Mouse (Mus musculus) retina, adult 2 months (tissue): ENCODE results near the gene Zfp280b.
"Not testable (repeated sequence)": the region's sequence is repeated elsewhere in the genome, so short reads cannot be mapped to it uniquely, and the experiment has no call there.

Experiments
- DNase-seq: peaks from one replicate; pipeline ENCODE4 v3.0.0-alpha.2; 2012; ENCODE audit warnings: low read depth, low spot score

Zfp280b gene

GRCm38 (mm10) chr10:76032402-76033118, at the start of gene Zfp280b:
TSS of gene Zfp280b (plus strand) at chr10:76032650.
- DNase-seq, result peak; percentile 80

- DNase-seq, result no peak
Measured at GRCm38 (mm10) chr10:75990430-75991042, 41.9 kb upstream of the Zfp280b start.

DNA sequence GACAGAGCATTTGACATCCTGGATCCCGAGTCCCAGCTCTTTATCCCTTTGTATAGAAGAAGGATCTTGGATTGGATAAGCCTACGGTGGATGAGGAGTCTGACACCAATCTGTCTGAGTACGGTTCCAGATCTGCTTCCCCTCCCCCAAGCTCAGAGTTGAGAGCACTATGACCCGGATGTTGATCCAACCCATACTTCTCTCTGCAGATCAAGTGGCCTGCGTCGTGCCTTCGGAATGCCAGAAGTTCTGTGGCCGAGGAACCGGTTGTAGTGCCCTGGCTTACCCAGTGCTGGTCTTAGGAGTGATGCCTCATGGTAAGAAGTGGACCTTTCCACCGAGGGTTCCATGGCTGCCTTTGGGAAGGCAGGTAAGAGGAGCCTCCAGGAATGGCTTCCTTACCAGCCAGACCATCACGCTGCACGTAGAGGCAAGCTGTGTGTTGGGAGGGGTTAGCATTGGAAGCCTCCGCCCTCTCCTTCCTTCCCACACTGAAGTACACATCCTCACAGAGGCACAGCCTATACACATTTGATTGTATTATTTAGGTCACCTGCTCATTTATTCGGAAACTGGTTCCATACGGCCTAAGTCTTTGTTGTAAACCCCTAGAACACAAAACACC, 38.7 kb upstream of the Zfp280b start:
- no peak for DNase-seq

DNA sequence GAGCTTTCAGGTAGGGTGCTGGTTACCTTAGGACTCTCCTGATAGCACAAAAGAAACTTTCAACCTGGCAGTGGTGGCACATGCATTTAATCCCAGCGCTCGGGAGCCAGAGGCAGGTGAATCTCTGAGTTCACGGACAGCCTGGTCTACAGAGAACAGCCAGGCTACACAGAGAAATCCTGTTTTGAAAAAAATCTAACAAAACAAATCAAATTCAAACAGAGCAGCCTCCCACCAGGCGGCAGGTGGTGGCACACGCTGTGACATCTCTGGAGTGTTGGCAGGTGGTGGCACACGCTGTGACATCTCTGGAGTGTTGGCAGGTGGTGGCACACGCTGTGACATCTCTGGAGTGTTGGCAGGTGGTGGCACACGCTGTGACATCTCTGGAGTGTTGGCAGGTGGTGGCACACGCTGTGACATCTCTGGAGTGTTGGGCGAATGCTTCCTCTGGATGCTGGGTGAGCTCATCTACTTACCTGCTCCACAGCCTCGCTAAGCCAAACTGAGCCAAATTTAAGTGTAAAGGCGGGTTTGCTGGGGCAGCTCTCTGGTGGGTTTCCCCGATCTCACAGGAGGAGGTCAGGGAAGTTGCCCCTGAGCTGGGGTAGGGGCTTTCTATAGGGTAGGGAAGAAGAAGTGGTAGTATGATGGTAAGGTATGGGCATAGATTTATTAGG, 37.8 kb upstream of the Zfp280b start:
- not testable (repeated sequence) for DNase-seq

- no peak for DNase-seq
Measured at GRCm38 (mm10) chr10:75995463-75995862, 37.0 kb upstream of the Zfp280b start.

GRCm38 (mm10) chr10:75996315-75996714, 36.1 kb upstream of the Zfp280b start:
- DNase-seq, result no peak

GRCm38 (mm10) chr10:76001160-76001559, 31.3 kb upstream of the Zfp280b start:
- no peak for DNase-seq

GRCm38 (mm10) chr10:76002101-76002521, 30.3 kb upstream of the Zfp280b start:
- DNase-seq, result no peak

DNA sequence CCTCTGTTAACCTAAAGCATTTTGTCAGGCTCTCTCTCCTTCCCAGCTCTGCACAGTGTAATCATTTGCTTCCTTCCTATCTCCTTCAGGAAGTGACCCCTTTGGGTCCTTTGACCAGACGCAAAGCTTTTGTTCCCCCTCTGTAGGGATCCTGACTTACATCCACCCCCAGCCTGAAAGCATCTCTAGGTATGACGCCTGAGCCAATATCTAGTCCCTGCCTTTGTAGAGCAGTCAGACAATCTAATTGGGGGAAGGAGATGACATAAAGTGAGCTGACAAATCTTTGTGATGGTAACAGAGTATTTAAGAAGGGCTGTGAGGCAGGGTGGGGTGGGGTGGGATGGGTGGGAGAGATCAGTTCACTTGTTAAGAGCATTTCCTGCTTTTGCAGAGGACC, 29.8 kb upstream of the Zfp280b start:
- DNase-seq, result no peak

DNA sequence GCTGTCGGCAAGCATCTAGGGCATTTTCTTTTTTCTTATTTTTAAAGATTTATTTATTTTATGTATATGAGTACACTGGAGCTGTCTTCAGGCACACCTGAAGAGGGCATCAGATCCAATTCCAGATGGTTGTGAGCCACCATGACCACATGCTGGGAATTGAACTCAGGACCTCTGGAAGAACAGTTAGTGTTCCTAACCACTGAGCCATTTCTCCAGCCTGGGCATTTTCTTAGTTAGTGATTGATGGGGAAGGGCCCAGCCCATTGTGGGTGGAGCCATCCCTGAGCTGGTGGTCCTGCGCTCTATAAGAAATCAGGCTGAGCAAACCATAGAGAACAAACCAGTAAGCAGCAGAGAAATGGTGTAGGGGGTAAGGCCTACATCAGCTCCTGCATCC, 29.2 kb upstream of the Zfp280b start:
- no peak for DNase-seq

DNA sequence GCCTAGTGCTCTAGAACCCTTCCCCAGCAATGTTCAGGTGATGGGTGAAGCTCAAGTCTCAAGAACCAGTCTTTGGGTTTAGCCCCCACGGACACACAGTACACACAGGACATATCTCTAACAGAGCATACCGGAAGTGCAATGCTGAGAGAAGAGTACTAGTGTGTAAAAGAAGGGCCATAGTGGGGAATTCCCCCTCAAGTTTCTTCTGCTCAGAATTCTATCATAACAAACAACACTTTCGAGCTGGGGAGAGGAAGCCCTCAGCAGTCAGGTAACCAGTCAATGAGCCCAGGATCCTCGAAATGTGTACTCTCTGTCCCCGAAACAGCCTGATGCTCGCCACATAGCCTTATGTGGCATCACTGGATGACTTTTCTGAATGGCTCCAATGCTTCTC, 26.1 kb upstream of the Zfp280b start:
- no peak for DNase-seq

DNA sequence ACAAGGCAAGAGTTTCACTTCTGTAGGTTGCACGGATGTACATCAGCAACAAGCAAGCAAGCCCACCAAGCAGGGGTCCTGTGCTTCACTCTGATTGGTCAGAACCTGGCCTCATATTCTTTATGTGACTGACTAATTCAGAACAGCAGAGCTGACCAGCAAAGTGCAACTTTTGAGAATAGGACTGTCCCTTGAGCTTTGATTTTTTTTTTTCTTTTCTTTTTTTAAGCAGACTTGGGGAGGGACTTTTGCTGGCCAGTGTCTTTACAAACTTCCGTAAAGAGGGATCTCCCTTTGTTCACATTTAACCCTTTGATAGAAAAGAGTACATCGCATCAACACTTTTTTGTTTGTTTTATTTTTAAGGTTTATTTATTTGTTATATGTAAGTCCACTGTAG, 22.6 kb upstream of the Zfp280b start:
- no peak for DNase-seq

- no peak for DNase-seq
Measured at GRCm38 (mm10) chr10:76012922-76013321, 19.5 kb upstream of the Zfp280b start.

DNA sequence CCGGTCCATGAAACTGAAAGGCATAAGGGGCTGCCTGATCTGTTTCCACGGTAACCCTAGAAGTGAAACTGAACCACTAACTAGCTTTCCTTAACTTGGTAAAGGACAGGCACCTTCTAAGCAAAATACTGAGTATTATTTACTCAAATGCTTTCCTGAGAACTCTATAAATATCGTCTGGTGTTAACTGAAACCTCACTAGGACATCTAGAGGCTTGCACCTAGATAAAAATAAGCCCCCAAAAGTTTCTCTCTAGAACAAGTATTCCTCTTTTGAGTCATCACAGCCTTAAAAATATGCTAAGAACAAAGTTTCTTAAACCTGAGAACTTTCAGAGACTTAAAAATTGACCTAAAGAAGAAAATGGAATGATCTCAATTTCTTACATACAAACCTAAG, 15.6 kb upstream of the Zfp280b start:
- no peak for DNase-seq

- DNase-seq, result no peak
Measured at GRCm38 (mm10) chr10:76021728-76022127, 10.7 kb upstream of the Zfp280b start.

GRCm38 (mm10) chr10:76023921-76024320, 8.5 kb upstream of the Zfp280b start:
- DNase-seq, result no peak

GRCm38 (mm10) chr10:76025470-76026190, 6.8 kb upstream of the Zfp280b start:
- no peak for DNase-seq

DNA sequence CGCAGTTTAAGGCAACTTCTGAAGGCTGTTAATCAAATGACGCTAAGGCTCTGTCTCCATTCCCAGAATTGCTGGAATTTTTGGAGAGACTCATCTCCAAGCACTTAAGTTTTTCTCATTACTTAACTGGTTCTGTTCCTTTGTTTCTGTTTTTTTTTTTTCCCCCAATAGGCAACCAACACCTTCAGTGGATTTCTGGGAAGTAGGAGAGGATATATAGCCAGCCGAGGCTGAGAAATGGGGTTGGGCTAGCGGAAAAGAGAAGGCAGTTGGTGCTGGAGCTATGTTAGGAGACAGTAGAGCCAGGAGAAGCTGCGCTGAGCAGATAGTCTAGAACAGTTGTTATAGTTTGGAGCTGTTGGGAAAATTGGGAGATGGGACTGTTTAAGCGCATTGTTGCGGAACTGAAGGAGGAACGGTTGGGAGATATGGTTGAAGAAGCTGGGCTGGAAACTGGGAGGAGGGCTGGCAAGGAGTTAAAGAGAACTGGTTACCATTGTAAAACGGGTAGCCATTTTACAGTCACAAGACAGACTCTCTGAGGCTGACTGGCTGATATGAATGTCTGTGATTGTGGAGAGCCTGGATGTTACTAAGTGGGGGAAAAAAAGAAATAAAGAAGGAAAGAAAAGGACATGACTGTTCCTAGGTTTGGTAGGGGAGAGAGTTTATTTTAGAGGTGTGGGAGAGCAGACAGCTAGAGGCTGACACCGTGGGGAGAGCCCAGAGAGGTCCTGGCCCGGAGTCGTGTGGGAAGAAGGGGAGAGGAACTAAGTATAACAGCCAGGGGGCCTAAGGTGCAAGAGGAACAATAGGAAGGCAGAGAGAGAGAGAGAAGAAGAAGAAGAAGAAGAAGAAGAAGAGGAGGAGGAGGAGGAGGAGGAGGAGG, 5.1 kb upstream of the Zfp280b start:
- DNase-seq, result no peak

DNA sequence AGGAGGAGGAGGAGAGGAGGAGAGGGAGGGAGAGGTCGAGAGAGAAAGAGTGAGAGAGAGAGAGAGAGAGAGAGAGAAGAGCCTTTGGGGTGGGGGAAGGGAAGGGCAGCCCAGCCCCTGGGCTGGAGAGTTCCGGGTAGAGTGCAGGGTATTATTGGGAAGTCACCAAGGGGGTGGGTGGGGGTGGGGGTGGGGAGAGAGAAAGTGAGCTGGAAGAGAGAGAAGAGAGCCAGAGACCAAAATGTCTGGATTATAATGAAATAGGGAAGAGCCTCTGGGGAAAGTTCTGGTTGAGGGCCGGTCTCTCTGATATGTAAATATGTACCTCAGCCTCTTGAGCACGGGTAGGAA, 4.5 kb upstream of the Zfp280b start:
- DNase-seq, result no peak

DNA sequence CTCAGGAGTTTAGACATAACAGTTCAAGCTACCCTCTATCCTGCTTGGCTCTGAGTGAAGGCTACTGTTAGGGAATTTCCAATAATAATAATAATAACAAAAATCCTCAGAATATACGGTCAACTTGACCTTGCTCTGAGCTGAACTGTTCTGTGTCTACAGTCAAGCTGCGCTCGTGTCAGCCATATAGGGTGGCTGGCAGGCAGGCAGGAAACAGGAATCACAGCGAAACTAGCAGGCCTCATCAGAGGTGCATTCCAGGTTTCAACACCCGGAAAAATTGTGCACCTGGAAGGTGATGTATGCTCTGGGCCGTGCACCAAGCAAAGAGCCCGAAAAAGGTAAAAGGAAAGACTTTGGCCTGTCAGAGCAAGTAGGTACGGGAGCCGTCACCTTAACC, 4.1 kb upstream of the Zfp280b start:
- no peak for DNase-seq

GRCm38 (mm10) chr10:76029276-76029675, 3.2 kb upstream of the Zfp280b start:
- no peak for DNase-seq
